Mouse (Mus musculus): Measurements from ENCODE around the gene Serpina3a. TPM values are rescaled to one million over a fixed set of nuclear protein-coding genes. Genes with fewer than 3 reads are reported as not detected.

Serpina3a gene
- polyA plus RNA-seq, 1 experiment: not detected

DNA sequence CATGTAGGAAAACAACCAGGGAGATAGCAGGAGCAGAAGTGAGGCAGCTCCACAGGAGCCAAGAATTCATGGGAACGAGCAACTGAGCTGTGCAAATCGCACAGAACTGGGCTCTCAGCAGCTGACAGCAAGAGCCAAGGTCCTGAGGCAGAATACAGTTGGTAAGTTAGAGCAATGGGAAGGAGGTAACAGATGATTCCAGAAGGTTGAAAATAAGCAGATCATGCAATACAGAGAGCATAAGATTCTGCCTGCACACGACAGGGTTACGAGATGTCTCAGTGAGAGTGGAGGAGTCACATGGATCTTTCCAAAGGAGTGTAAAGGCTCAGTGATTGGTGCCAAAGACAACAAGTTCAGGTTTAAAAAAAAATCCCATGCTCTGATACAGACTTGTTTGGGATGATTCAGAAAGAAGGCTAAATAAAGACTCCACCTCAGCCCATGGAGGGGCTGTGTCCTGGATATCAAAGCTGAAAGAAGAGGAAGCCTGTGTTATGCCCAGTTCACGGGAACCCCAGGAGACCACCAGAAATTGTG, 12.6 kb downstream of the Serpina3a start:
- Histone ChIP-seq H3K4me3 (ENCODE audit: insufficient read depth, poor library complexity, severe bottlenecking) (no peak overlapping the region), H3K79me3 (ENCODE audit: low read depth) (no peaks in the 10 kb centered on the region), H3ac (ENCODE audit: control insufficient read depth, insufficient read length, low read depth) (no peak overlapping the region), H3K79me2 (ENCODE audit: control insufficient read depth, insufficient read depth) (no peaks in the 10 kb centered on the region), H3K36me3 (ENCODE audit: control insufficient read depth, insufficient read depth) (no peaks in the 10 kb centered on the region), H3K27me3 (ENCODE audit: control insufficient read depth, insufficient read depth, insufficient read length) (no peaks in the 10 kb centered on the region)
- TF ChIP-seq MYOG (IDR thresholded peaks at IDR 0.05; ENCODE audit: control insufficient read depth, extremely low read depth, insufficient read length) (no peak), USF1 (IDR thresholded peaks at IDR 0.05; ENCODE audit: low read depth) (no peak), MAX (IDR thresholded peaks at IDR 0.05) (no peak), MYOD1 (IDR thresholded peaks at IDR 0.05; ENCODE audit: control insufficient read depth, insufficient read length, low read depth) (no peak), FOSL1 (IDR thresholded peaks at IDR 0.05; ENCODE audit: insufficient read depth, low read length, poor library complexity, severe bottlenecking) (no peak), CTCF (IDR thresholded peaks at IDR 0.05; ENCODE audit: control insufficient read depth, insufficient read depth, insufficient read length) (no peak), CEBPB (IDR thresholded peaks at IDR 0.05; ENCODE audit: low read depth) (no peak)

DNA sequence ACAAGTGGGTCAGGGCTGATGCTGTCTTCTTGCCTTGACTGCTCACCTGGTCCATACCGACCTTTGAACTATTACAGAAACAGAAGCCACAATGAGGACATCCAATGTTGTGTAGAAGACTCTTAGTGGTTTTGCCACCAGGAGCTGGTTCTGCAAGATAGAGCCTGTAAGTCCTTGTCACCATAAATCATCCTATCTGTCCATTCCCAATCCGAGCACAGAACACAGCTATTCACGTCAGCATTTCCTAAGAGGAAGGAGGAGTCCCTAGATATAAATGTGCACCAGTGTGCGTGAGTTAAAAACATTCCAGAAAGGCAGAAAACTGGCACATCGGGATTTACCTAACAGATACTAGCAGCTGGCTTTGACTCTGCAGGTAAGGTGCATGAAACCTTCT, 15.2 kb downstream of the Serpina3a start, which contains the start of gene Serpina3b:
Serpina3b (plus strand) TSS at position 301 of the 400 bp plus-strand sequence.
- Histone ChIP-seq H3K79me2 (ENCODE audit: control insufficient read depth, insufficient read depth) (no peaks in the 10 kb centered on the region), H3K27me3 (ENCODE audit: control insufficient read depth, insufficient read depth, insufficient read length) (no peaks in the 10 kb centered on the region), H3ac (ENCODE audit: control insufficient read depth, insufficient read length, low read depth) (no peak within 1 kb of the TSS), H3K36me3 (ENCODE audit: control insufficient read depth, insufficient read depth) (no peaks in the 10 kb centered on the region), H3K79me3 (ENCODE audit: low read depth) (no peaks in the 10 kb centered on the region), H3K4me3 (ENCODE audit: insufficient read depth, poor library complexity, severe bottlenecking) (no peak within 1 kb of the TSS)
- TF ChIP-seq CTCF (IDR thresholded peaks at IDR 0.05; ENCODE audit: control insufficient read depth, insufficient read depth, insufficient read length): no peak
- no peak for TF ChIP-seq CEBPB (IDR thresholded peaks at IDR 0.05; ENCODE audit: low read depth)
- TF ChIP-seq MAX (IDR thresholded peaks at IDR 0.05): no peak
- no peak for TF ChIP-seq MYOD1 (IDR thresholded peaks at IDR 0.05; ENCODE audit: control insufficient read depth, insufficient read length, low read depth)
- no peak for TF ChIP-seq MYOG (IDR thresholded peaks at IDR 0.05; ENCODE audit: control insufficient read depth, extremely low read depth, insufficient read length)
- no peak for TF ChIP-seq USF1 (IDR thresholded peaks at IDR 0.05; ENCODE audit: low read depth)
- TF ChIP-seq FOSL1 (IDR thresholded peaks at IDR 0.05; ENCODE audit: insufficient read depth, low read length, poor library complexity, severe bottlenecking): no peak

DNA sequence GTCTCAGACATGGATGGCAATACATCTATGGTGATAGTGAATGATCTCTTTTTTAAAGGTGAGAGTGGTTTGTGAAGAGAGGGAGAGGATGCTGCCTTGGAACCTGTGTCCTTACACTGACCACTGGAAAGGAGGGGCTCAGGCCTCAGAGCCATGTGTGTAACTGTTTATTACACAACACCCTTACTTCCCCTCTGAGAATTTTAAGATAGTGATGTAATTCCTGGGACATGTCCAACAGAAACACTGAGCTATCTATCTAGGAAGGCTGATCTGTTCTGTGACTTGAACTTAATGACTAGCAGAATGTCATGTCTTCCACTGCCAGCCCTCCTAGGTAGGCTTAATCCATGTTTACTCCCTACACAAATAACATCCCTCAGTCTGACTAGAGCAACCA, 18.5 kb downstream of the Serpina3a start:
- no peaks in the 10 kb centered on the region for H3K27me3 ChIP-seq (ENCODE audit: control insufficient read depth, insufficient read depth, insufficient read length)
- H3K79me3 ChIP-seq (ENCODE audit: low read depth): no peaks in the 10 kb centered on the region
- no peak overlapping the region for H3K4me3 ChIP-seq (ENCODE audit: insufficient read depth, poor library complexity, severe bottlenecking)
- H3K79me2 ChIP-seq (ENCODE audit: control insufficient read depth, insufficient read depth): no peaks in the 10 kb centered on the region
- no peak overlapping the region for H3ac ChIP-seq (ENCODE audit: control insufficient read depth, insufficient read length, low read depth)
- TF ChIP-seq CEBPB (IDR thresholded peaks at IDR 0.05; ENCODE audit: low read depth) (no peak), USF1 (IDR thresholded peaks at IDR 0.05; ENCODE audit: low read depth) (no peak), MYOD1 (IDR thresholded peaks at IDR 0.05; ENCODE audit: control insufficient read depth, insufficient read length, low read depth) (no peak), MYOG (IDR thresholded peaks at IDR 0.05; ENCODE audit: control insufficient read depth, extremely low read depth, insufficient read length) (no peak), MAX (IDR thresholded peaks at IDR 0.05) (no peak), CTCF (IDR thresholded peaks at IDR 0.05; ENCODE audit: control insufficient read depth, insufficient read depth, insufficient read length) (no peak), FOSL1 (IDR thresholded peaks at IDR 0.05; ENCODE audit: insufficient read depth, low read length, poor library complexity, severe bottlenecking) (no peak)
- no peaks in the 10 kb centered on the region for H3K36me3 ChIP-seq (ENCODE audit: control insufficient read depth, insufficient read depth)

- no peak overlapping the region for H3K4me3 ChIP-seq (ENCODE audit: insufficient read depth, poor library complexity, severe bottlenecking)
- no peaks in the 10 kb centered on the region for H3K36me3 ChIP-seq (ENCODE audit: control insufficient read depth, insufficient read depth)
- H3K79me3 ChIP-seq (ENCODE audit: low read depth): no peaks in the 10 kb centered on the region
- H3ac ChIP-seq (ENCODE audit: control insufficient read depth, insufficient read length, low read depth): no peak overlapping the region
- TF ChIP-seq USF1 (IDR thresholded peaks at IDR 0.05; ENCODE audit: low read depth) (no peak), CEBPB (IDR thresholded peaks at IDR 0.05; ENCODE audit: low read depth) (no peak), MAX (IDR thresholded peaks at IDR 0.05) (no peak), MYOG (IDR thresholded peaks at IDR 0.05; ENCODE audit: control insufficient read depth, extremely low read depth, insufficient read length) (no peak)
- H3K27me3 ChIP-seq (ENCODE audit: control insufficient read depth, insufficient read depth, insufficient read length): no peaks in the 10 kb centered on the region
- no peaks in the 10 kb centered on the region for H3K79me2 ChIP-seq (ENCODE audit: control insufficient read depth, insufficient read depth)
Observed at GRCm38 (mm10) chr12:104138216-104138615, 25.7 kb downstream of the Serpina3a start.

- TF ChIP-seq USF1 (IDR thresholded peaks at IDR 0.05; ENCODE audit: low read depth) (no peak), CEBPB (IDR thresholded peaks at IDR 0.05; ENCODE audit: low read depth) (no peak), MAX (IDR thresholded peaks at IDR 0.05) (no peak), CTCF (IDR thresholded peaks at IDR 0.05; ENCODE audit: control insufficient read depth, insufficient read depth, insufficient read length) (no peak), MYOG (IDR thresholded peaks at IDR 0.05; ENCODE audit: control insufficient read depth, extremely low read depth, insufficient read length) (no peak), MYOD1 (IDR thresholded peaks at IDR 0.05; ENCODE audit: control insufficient read depth, insufficient read length, low read depth) (no peak), FOSL1 (IDR thresholded peaks at IDR 0.05; ENCODE audit: insufficient read depth, low read length, poor library complexity, severe bottlenecking) (no peak)
Observed at GRCm38 (mm10) chr12:104140543-104141103, 28.1 kb downstream of the Serpina3a start.

More at GRCm38 (mm10) chr12:104140543-104141103, 28.1 kb downstream of the Serpina3a start:
- Histone ChIP-seq H3K36me3 (ENCODE audit: control insufficient read depth, insufficient read depth) (no peaks in the 10 kb centered on the region), H3K4me3 (ENCODE audit: insufficient read depth, poor library complexity, severe bottlenecking) (no peak overlapping the region), H3K79me2 (ENCODE audit: control insufficient read depth, insufficient read depth) (no peaks in the 10 kb centered on the region), H3ac (ENCODE audit: control insufficient read depth, insufficient read length, low read depth) (no peak overlapping the region), H3K79me3 (ENCODE audit: low read depth) (no peaks in the 10 kb centered on the region), H3K27me3 (ENCODE audit: control insufficient read depth, insufficient read depth, insufficient read length) (no peaks in the 10 kb centered on the region)
